Mouse (Mus musculus) midbrain, embryonic 12.5 days (tissue): ENCODE data around the gene Mettl14. TPM values are rescaled to one million over a fixed set of nuclear protein-coding genes. Genes with fewer than 3 reads are reported as not detected.

ENCODE experiments used
- ATAC-seq: fragments of 200-750 bp; cut with Nextera tagmentation; 2 replicates; pipeline ENCODE4 v1.8.0; 2017; ENCODE audit warnings: low read depth, moderate TSS enrichment, moderate library complexity; ENCODE audit not compliant: low FRiP score
- H3K27ac ChIP-seq: fragments of 300-500 bp; sonication (generic); replicated peaks from 2 replicates; pipeline ENCODE4 v1.5.1; 2016; ENCODE audit warnings: mild to moderate bottlenecking
- H3K27me3 ChIP-seq: fragments of 300-500 bp; sonication (generic); 2 replicates; pipeline ENCODE4 v1.6.1; 2016; ENCODE audit warnings: mild to moderate bottlenecking
- H3K36me3 ChIP-seq: fragments of 300-500 bp; sonication (generic); 2 replicates; pipeline ENCODE4 v1.6.1; 2016
- H3K4me1 ChIP-seq: fragments of 300-500 bp; sonication (generic); 2 replicates; pipeline ENCODE4 v1.6.1; 2016
- H3K4me2 ChIP-seq: fragments of 300-500 bp; sonication (generic); replicated peaks from 2 replicates; pipeline ENCODE4 v1.6.1; 2016; ENCODE audit warnings: mild to moderate bottlenecking, moderate library complexity
- H3K4me3 ChIP-seq: fragments of 300-500 bp; sonication (generic); 2 replicates; pipeline ENCODE4 v1.5.1; 2016; ENCODE audit warnings: mild to moderate bottlenecking
- H3K9ac ChIP-seq: fragments of 300-500 bp; sonication (generic); replicated peaks from 2 replicates; pipeline ENCODE4 v1.6.1; 2016; ENCODE audit warnings: mild to moderate bottlenecking, moderate library complexity
- H3K9me3 ChIP-seq: fragments of 300-500 bp; sonication (generic); 2 replicates; pipeline ENCODE4 v1.6.1; 2016; ENCODE audit warnings: mild to moderate bottlenecking
- WGBS: fragments of 180-500 bp; shearing (Covaris S2); methylation state at CpG from one replicate; pipeline ENCODE4 v1.1.7; 2016; 5-methylcytosine and 5-hydroxymethylcytosine counted together
- polyA plus RNA-seq: library from polyadenylated mRNA; unstranded; fragments of >200 nt; fragmentation: Nextera tagmentation; extraction: Ambion mirVana; gene quantifications from 2 replicates; pipeline ENCODE4 v1.2.1, GENCODE M21; 2016

The Mettl14 gene
- polyA plus RNA-seq, 1 experiment from 2014 or later: 37.5 TPM

DNA sequence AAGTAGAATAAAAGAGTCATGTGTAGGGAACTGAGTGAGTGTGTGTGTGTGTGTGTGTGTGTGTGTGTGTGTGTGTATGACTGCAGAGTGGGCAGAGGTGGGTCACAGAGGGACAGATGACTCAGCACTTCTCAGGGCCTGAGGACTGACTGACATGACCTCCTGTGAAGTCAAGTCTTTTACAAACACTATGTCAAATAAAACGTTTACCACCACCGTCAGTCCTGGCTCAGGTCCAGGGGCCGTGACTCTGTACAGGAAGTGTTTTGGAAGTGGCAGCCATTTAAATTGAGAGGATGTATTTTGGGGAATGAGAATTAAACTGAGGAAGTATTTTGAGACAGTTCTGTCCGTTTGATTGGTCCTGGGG, 52.9 kb downstream of the Mettl14 start:
- Histone ChIP-seq H3K27ac (no peak overlapping the region), H3K36me3 (no peaks in the 10 kb centered on the region), H3K4me2 (no peak overlapping the region), H3K4me1 (no peaks in the 10 kb centered on the region), H3K9me3 (no peaks in the 10 kb centered on the region), H3K4me3 (no peak overlapping the region), H3K9ac (no peak overlapping the region), H3K27me3 (no peaks in the 10 kb centered on the region)
- WGBS: 59% methylated on average over 4 of the region's 4 CpGs
- no peak for ATAC-seq

GRCm38 (mm10) chr3:123332330-123333054, 53.4 kb downstream of the Mettl14 start:
- Histone ChIP-seq H3K27me3 (no peaks in the 10 kb centered on the region), H3K4me1 (no peaks in the 10 kb centered on the region), H3K36me3 (no peaks in the 10 kb centered on the region), H3K4me3 (no peak overlapping the region), H3K27ac (no peak overlapping the region), H3K9ac (no peak overlapping the region), H3K4me2 (no peak overlapping the region), H3K9me3 (no peaks in the 10 kb centered on the region)
- 88% methylated on average over 2 of the region's 2 CpGs for WGBS
- no peak for ATAC-seq

DNA sequence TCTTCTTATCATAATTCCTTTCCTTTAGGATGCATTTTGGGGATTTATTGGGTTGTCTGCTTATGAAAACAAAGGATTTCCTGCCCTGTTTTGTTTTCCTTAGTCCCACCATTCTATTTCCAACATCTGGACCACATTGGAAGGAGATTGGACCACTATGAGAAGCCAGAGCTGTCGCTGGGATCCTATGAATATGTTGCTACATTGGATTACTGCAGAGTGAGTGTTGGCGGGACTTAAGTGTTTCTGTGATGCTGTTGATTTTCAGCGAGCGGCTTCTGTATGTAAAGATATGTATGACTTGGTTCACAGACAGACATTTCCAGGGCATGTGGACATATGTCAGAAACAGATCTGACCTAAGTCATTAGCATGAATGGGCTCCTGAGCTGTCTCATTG, 55.7 kb downstream of the Mettl14 start:
- no peaks in the 10 kb centered on the region for H3K27me3 ChIP-seq
- no peaks in the 10 kb centered on the region for H3K4me1 ChIP-seq
- H3K4me3 ChIP-seq: no peak overlapping the region
- H3K9me3 ChIP-seq: no peaks in the 10 kb centered on the region
- WGBS: 84% methylated on average over 4 of the region's 4 CpGs
- no peak overlapping the region for H3K4me2 ChIP-seq
- ATAC-seq: no peak
- no peak overlapping the region for H3K9ac ChIP-seq
- H3K27ac ChIP-seq: no peak overlapping the region
- H3K36me3 ChIP-seq: no peaks in the 10 kb centered on the region

DNA sequence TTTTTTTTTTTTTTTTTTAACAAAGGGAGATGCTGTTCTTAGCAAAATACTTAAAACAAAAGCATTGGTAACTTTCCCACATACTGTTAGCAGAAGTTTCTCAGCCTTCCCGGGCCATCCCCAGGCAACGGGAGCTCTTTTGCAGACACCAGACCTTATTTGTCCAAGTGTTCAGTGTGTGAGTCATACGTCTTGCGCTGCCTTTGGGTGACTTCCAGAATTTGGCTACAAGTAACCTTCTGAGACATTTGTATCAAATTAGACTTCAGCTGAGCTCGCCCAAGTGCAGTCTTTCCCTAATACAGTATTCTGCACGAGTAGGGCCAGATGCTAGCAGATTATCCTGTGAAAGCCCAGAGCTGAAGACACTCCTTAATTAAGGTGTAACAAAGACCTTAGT, 56.7 kb downstream of the Mettl14 start:
- Histone ChIP-seq H3K9me3 (no peaks in the 10 kb centered on the region), H3K4me1 (no peaks in the 10 kb centered on the region), H3K27me3 (no peaks in the 10 kb centered on the region), H3K9ac (no peak overlapping the region), H3K4me3 (no peak overlapping the region), H3K36me3 (no peaks in the 10 kb centered on the region), H3K4me2 (no peak overlapping the region), H3K27ac (no peak overlapping the region)
- 74% methylated on average over 6 of the region's 6 CpGs for WGBS
- no peak for ATAC-seq

- 76% methylated on average over 4 of the region's 4 CpGs for WGBS
Measured at GRCm38 (mm10) chr3:123324326-123324725, 61.6 kb downstream of the Mettl14 start.

DNA sequence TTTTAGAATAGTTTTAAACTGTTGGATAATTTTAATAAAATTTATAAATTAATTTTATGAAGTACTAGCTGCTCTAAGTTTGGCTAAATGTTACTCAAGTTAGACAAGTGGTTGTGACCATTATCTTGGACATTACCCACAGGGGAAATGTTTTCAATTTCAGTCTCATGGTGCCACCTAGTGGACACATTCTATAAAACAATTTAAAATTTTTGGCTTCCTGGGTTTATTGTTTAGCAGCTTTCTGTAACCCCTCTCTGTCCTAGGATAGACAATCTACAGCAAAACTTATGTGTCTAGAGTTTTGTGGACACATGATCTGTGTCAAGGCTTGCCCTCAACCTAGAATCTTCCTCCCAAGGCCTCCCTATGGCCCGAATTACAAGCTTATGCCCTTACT, 63.8 kb downstream of the Mettl14 start:
- no peak overlapping the region for H3K27ac ChIP-seq
- H3K9me3 ChIP-seq: no peaks in the 10 kb centered on the region
- no peaks in the 10 kb centered on the region for H3K27me3 ChIP-seq
- peak; percentile 52; the same call in 1 of the 2 replicates for ATAC-seq
- no peak overlapping the region for H3K4me2 ChIP-seq
- no peak overlapping the region for H3K4me3 ChIP-seq
- 22% methylated on average over 1 of the region's 1 CpGs for WGBS
- no peaks in the 10 kb centered on the region for H3K36me3 ChIP-seq
- H3K9ac ChIP-seq: no peak overlapping the region
- no peaks in the 10 kb centered on the region for H3K4me1 ChIP-seq

More at GRCm38 (mm10) chr3:123324326-123324725, 61.6 kb downstream of the Mettl14 start:
- H3K36me3 ChIP-seq: no peaks in the 10 kb centered on the region
- no peaks in the 10 kb centered on the region for H3K9me3 ChIP-seq
- no peaks in the 10 kb centered on the region for H3K4me1 ChIP-seq
- no peak overlapping the region for H3K4me3 ChIP-seq
- H3K4me2 ChIP-seq: no peak overlapping the region
- no peak overlapping the region for H3K27ac ChIP-seq
- H3K9ac ChIP-seq: no peak overlapping the region
- no peak for ATAC-seq
- H3K27me3 ChIP-seq: no peaks in the 10 kb centered on the region

DNA sequence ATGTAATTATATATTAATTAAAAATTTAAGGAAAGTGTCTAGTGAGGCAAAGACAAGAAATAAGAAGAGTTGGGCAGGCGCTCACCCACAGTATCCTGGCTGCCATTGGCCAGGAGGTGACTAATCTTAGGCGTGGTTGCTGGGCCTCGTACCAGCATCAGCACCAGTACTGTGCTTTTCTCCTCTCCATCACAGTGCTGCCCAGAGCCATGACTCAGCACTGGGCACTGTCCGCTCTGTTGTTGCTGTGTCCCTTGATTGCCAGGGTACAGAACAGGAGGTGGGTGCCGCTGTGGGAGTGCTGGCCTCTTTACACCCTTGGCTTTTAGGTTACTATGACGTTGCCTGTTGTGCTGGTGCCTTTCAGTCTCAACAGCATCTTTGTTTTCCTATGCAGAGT, 64.3 kb downstream of the Mettl14 start:
- H3K36me3 ChIP-seq: no peaks in the 10 kb centered on the region
- H3K4me2 ChIP-seq: no peak overlapping the region
- peak; percentile 44; the same call in 1 of the 2 replicates for ATAC-seq
- no peaks in the 10 kb centered on the region for H3K4me1 ChIP-seq
- H3K27me3 ChIP-seq: no peaks in the 10 kb centered on the region
- H3K4me3 ChIP-seq: no peak overlapping the region
- WGBS: 87% methylated on average over 6 of the region's 6 CpGs
- H3K9ac ChIP-seq: no peak overlapping the region
- H3K9me3 ChIP-seq: no peaks in the 10 kb centered on the region
- H3K27ac ChIP-seq: no peak overlapping the region

GRCm38 (mm10) chr3:123320341-123320740, 65.6 kb downstream of the Mettl14 start:
- Histone ChIP-seq H3K9ac (no peak overlapping the region), H3K4me1 (no peaks in the 10 kb centered on the region), H3K9me3 (no peaks in the 10 kb centered on the region), H3K4me3 (no peak overlapping the region), H3K36me3 (no peaks in the 10 kb centered on the region), H3K27me3 (no peaks in the 10 kb centered on the region), H3K4me2 (no peak overlapping the region), H3K27ac (no peak overlapping the region)
- 78% methylated on average over 9 of the region's 9 CpGs for WGBS
- no peak for ATAC-seq

Other genes with a start within 250 kb of the Mettl14 start
- gene Synpo2, start 150.0 kb downstream of the Mettl14 start, polyA plus RNA-seq: 4.7 and 5.4 TPM in 2 replicates
- gene Sec24d, start 118.7 kb downstream of the Mettl14 start, polyA plus RNA-seq: 20.0 and 23.4 TPM in 2 replicates
- gene Prss12, start 60.8 kb upstream of the Mettl14 start, polyA plus RNA-seq: 8.4 and 13.9 TPM in 2 replicates